Mouse (Mus musculus): Measurements from ENCODE around the gene Mast4.

- TF ChIP-seq ZMIZ1 (IDR thresholded peaks at IDR 0.05; ENCODE audit: low read depth, low read length) (no peak), TCF12 (IDR thresholded peaks at IDR 0.05; ENCODE audit: low read depth, low read length) (no peak), ZNF384 (IDR thresholded peaks at IDR 0.05; ENCODE audit: low read depth, low read length) (no peak), MEF2A (IDR thresholded peaks at IDR 0.05; ENCODE audit: extremely low read depth, insufficient replicate concordance, low read depth, low read length, poor library complexity, severe bottlenecking) (no peak), CTCF (IDR thresholded peaks at IDR 0.05 in 2 of 3, conservative IDR thresholded peaks at IDR 0.05 in 1 of 3; ENCODE audit: control insufficient read depth in 1 of 3, insufficient read depth in 1 of 3, low read depth in 2 of 3, low read length in 3 of 3, poor library complexity in 1 of 3, severe bottlenecking in 1 of 3) (no peak), POLR2A (IDR thresholded peaks at IDR 0.05; ENCODE audit: control insufficient read depth in 1 of 2, insufficient read depth in 1 of 2, low read depth in 1 of 2, low read length in 2 of 2, poor library complexity in 1 of 2) (no peak), EP300 (IDR thresholded peaks at IDR 0.05; ENCODE audit: low read depth in 1 of 2, low read length in 2 of 2) (no peak), GATA1 (IDR thresholded peaks at IDR 0.05; ENCODE audit: low read depth, low read length) (no peak), TBP (IDR thresholded peaks at IDR 0.05; ENCODE audit: low read depth, low read length) (no peak), GABPA (IDR thresholded peaks at IDR 0.05; ENCODE audit: low read depth, low read length) (no peak), BHLHE40 (IDR thresholded peaks at IDR 0.05; ENCODE audit: borderline replicate concordance, low read depth, low read length) (no peak), KAT2A (conservative IDR thresholded peaks at IDR 0.05; ENCODE audit: low read depth, low read length) (no peak), MYC (IDR thresholded peaks at IDR 0.05; ENCODE audit: low read depth, low read length) (no peak)
These were observed 402.3 kb downstream of the Mast4 start for GRCm38 (mm10) chr13:102931951-102932350.

Measured in MEL (cell line).